Mouse (Mus musculus): Measurements from ENCODE around the gene Lurap1.

- TF ChIP-seq CTCF (conservative IDR thresholded peaks at IDR 0.05; ENCODE audit: low read length) (no peak), POU5F1 (IDR thresholded peaks at IDR 0.05; ENCODE audit: borderline replicate concordance, low read length) (no peak), NANOG (IDR thresholded peaks at IDR 0.05; ENCODE audit: borderline replicate concordance, low read length) (no peak)
Measured at GRCm38 (mm10) chr4:116175711-116176542, 24.8 kb upstream of the Lurap1 start.
